Mouse (Mus musculus): Measurements from ENCODE around the gene Itih2. TPM values are rescaled to one million over a fixed set of nuclear protein-coding genes. Genes with fewer than 3 reads are reported as not detected.

The Itih2 gene
- polyA plus RNA-seq, 1 experiment from 2014 or later = 4.9 TPM

DNA sequence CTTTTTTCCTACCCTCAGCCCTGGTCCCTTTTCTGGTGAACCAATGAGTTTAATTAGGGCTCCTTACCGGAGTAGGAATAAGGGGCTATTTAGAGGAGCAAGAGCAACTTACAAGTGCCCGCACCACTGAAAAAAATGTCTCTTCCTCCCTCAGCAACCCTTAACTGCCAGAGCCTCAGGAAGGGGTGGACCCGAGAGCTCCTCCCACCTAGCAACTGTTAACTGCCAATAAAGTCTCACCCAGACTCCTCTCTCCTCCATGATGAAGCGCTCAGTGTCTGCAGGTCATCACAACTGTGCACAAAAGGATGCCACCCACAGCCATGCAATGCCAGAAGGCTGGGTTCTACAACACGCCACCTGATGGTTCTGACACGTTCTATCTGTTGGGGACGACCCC lies 59.4 kb downstream of the Itih2 start:
- 93% methylated on average over 7 of the region's 7 CpGs for WGBS
- no peak overlapping the region for H3K27ac ChIP-seq (ENCODE audit: low read depth, low read length)
- no peaks in the 10 kb centered on the region for H3K9me3 ChIP-seq (ENCODE audit: control insufficient read depth, low read length)
- H3K36me3 ChIP-seq (ENCODE audit: control insufficient read depth, insufficient read depth, low read length) = peaks cover 11% of the 10 kb centered on the region
- no peak overlapping the region for H3K9ac ChIP-seq (ENCODE audit: low read depth, low read length)
- no peaks in the 10 kb centered on the region for H3K27me3 ChIP-seq (replicated peaks; ENCODE audit: control insufficient read depth, insufficient read depth, low read length)
- peaks cover 2% of the 10 kb centered on the region; the same call in 1 of the 2 replicates for H3K4me1 ChIP-seq (ENCODE audit: control insufficient read depth, insufficient read depth, low read depth, low read length)
- no peak overlapping the region for H3K4me2 ChIP-seq (ENCODE audit: low read length)
- H3K4me3 ChIP-seq (ENCODE audit: low read length) = no peak overlapping the region
- ATAC-seq = no peak

DNA sequence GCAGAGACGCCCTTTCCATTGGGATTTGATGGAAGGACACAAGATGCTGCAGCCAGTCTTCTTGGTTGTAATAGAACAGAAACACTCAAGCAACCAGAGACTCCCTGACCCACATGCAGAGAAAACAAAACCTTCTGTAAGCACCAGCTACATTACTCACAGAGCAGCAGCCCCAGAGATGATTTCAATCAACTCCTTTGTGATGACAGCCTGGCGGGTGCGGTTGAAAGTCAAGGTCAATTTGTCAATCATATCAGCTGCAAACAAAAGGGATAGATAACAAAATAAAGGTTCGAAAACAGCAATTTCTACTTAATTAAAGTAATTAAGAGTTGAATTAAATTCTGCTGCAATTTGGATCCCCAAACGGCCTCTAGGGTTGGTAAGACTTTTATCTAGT lies 72.4 kb downstream of the Itih2 start:
- Histone ChIP-seq H3K9ac (ENCODE audit: low read depth, low read length) (no peak overlapping the region), H3K9me3 (ENCODE audit: control insufficient read depth, low read length) (no peaks in the 10 kb centered on the region), H3K27ac (ENCODE audit: low read depth, low read length) (no peak overlapping the region), H3K4me1 (ENCODE audit: control insufficient read depth, insufficient read depth, low read depth, low read length) (no peaks in the 10 kb centered on the region), H3K27me3 (replicated peaks; ENCODE audit: control insufficient read depth, insufficient read depth, low read length) (no peaks in the 10 kb centered on the region), H3K4me3 (ENCODE audit: low read length) (no peak overlapping the region), H3K36me3 (ENCODE audit: control insufficient read depth, insufficient read depth, low read length) (peaks cover 46% of the 10 kb centered on the region), H3K4me2 (ENCODE audit: low read length) (no peak overlapping the region)
- 85% methylated on average over 5 of the region's 5 CpGs for WGBS
- ATAC-seq = no peak

DNA sequence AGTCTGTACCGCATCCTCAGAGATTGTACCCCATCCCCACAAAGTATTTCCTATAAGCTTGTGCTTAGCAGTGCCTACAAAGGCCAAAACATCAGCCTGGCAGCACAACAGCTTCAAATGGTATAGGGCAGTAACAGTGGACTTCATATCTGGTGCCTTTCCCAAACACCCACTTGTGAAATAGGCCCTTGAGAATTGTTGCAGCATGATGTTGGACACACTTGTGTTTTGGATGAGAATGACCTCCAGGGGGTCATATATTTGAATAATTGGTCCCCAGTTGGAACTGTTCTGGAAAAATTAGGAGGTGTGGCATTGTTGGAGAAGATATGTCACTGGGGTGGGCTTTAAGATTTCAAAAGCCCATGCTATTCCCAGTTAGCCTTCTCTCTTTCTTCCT lies 79.2 kb downstream of the Itih2 start:
- Histone ChIP-seq H3K4me3 (ENCODE audit: low read length) (no peak overlapping the region), H3K9ac (ENCODE audit: low read depth, low read length) (no peak overlapping the region), H3K9me3 (ENCODE audit: control insufficient read depth, low read length) (no peaks in the 10 kb centered on the region), H3K36me3 (ENCODE audit: control insufficient read depth, insufficient read depth, low read length) (peaks cover 19% of the 10 kb centered on the region), H3K27me3 (replicated peaks; ENCODE audit: control insufficient read depth, insufficient read depth, low read length) (no peaks in the 10 kb centered on the region), H3K4me2 (ENCODE audit: low read length) (no peak overlapping the region), H3K27ac (ENCODE audit: low read depth, low read length) (no peak overlapping the region), H3K4me1 (ENCODE audit: control insufficient read depth, insufficient read depth, low read depth, low read length) (peaks cover 11% of the 10 kb centered on the region)
- no peak for ATAC-seq
- WGBS = 88% methylated on average over 1 of the region's 1 CpGs

DNA sequence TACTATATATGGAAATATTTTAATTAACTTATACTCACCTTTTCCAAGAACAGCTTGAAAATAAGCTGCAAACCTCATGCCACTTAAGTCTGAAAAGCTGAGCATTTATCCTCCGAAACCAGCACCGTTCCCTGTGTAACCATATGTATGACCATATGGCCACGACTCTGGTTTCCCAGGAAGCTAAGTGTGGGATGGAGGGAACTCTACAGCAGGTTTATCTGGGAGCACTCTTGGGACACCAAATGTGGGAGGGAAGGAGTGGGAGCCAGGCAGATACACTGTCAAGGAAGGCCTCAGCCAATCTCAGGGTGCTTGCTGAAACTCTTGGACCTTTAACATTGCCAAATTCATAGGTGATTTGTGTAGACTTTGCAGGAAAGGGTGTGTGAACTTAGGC lies 80.3 kb downstream of the Itih2 start:
- Histone ChIP-seq H3K4me3 (ENCODE audit: low read length) (no peak overlapping the region), H3K36me3 (ENCODE audit: control insufficient read depth, insufficient read depth, low read length) (peaks cover 13% of the 10 kb centered on the region), H3K4me2 (ENCODE audit: low read length) (no peak overlapping the region), H3K4me1 (ENCODE audit: control insufficient read depth, insufficient read depth, low read depth, low read length) (peaks cover 11% of the 10 kb centered on the region), H3K9ac (ENCODE audit: low read depth, low read length) (no peak overlapping the region), H3K27ac (ENCODE audit: low read depth, low read length) (no peak overlapping the region), H3K27me3 (replicated peaks; ENCODE audit: control insufficient read depth, insufficient read depth, low read length) (no peaks in the 10 kb centered on the region), H3K9me3 (ENCODE audit: control insufficient read depth, low read length) (no peaks in the 10 kb centered on the region)
- no peak for ATAC-seq
- 96% methylated on average over 3 of the region's 3 CpGs for WGBS

DNA sequence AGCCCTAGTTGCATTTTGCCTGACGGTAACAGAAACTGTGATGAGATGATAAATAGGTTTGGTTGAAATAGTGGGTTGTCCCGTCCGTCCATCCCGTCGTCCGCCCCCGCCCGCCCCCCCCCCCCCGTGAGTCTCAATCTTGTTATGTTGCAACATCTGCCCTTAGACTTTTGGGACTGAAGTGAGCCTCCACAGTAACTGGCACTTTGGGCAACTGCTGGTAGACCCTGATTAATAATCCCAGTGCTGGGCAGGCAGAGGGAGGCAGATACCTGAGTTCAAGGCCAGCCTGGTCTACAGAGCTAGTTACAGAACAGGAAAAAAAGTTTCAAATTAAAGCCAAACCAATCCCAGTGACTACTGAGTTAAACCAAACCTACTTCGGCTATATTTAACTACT lies 81.7 kb downstream of the Itih2 start:
- Histone ChIP-seq H3K4me2 (ENCODE audit: low read length) (peak overlapping the region; percentile 75), H3K4me3 (ENCODE audit: low read length) (peak overlapping the region; percentile 95), H3K9me3 (ENCODE audit: control insufficient read depth, low read length) (no peaks in the 10 kb centered on the region), H3K27ac (ENCODE audit: low read depth, low read length) (no peak overlapping the region), H3K9ac (ENCODE audit: low read depth, low read length) (peak overlapping the region; percentile 23; the same call in 1 of the 2 replicates), H3K27me3 (replicated peaks; ENCODE audit: control insufficient read depth, insufficient read depth, low read length) (no peaks in the 10 kb centered on the region), H3K4me1 (ENCODE audit: control insufficient read depth, insufficient read depth, low read depth, low read length) (peaks cover 11% of the 10 kb centered on the region), H3K36me3 (ENCODE audit: control insufficient read depth, insufficient read depth, low read length) (no peaks in the 10 kb centered on the region)
- no peak for ATAC-seq
- WGBS = 11% methylated on average over 10 of the region's 10 CpGs

DNA sequence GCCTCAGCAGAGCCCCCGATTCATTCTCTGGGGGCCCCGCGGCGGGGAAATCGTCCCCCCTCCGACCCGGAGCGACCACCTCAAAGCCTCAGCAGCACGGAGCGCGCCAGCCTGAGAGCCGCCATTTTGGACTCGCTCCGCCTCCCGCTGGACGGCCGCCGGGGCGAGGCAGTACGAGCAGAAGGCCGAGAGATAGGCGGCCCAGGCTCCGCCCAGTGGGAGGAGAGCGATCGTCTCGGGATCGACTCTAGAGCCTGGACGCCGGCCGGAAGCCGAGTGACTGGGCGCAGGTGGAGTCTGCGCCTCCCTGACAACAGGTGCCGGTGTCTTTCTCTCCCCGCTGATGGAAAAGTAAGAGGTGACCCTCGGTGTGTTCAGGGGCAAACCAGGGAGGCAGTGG lies 82.7 kb downstream of the Itih2 start, which contains the start of gene Taf3:
Taf3 (minus strand) TSS at position 136 of the 400 bp plus-strand sequence.
- Histone ChIP-seq H3K4me2 (ENCODE audit: low read length) (peak within 1 kb of the TSS; percentile 85), H3K9me3 (ENCODE audit: control insufficient read depth, low read length) (no peaks in the 10 kb centered on the region), H3K9ac (ENCODE audit: low read depth, low read length) (peak within 1 kb of the TSS; percentile 70), H3K27me3 (replicated peaks; ENCODE audit: control insufficient read depth, insufficient read depth, low read length) (no peaks in the 10 kb centered on the region), H3K4me1 (ENCODE audit: control insufficient read depth, insufficient read depth, low read depth, low read length) (peaks cover 11% of the 10 kb centered on the region), H3K36me3 (ENCODE audit: control insufficient read depth, insufficient read depth, low read length) (no peaks in the 10 kb centered on the region), H3K27ac (ENCODE audit: low read depth, low read length) (peak within 1 kb of the TSS; percentile 67), H3K4me3 (ENCODE audit: low read length) (peak within 1 kb of the TSS; percentile 95)
- WGBS = under 1% methylated on average over 36 of the region's 36 CpGs
- ATAC-seq = peak; percentile 95

DNA sequence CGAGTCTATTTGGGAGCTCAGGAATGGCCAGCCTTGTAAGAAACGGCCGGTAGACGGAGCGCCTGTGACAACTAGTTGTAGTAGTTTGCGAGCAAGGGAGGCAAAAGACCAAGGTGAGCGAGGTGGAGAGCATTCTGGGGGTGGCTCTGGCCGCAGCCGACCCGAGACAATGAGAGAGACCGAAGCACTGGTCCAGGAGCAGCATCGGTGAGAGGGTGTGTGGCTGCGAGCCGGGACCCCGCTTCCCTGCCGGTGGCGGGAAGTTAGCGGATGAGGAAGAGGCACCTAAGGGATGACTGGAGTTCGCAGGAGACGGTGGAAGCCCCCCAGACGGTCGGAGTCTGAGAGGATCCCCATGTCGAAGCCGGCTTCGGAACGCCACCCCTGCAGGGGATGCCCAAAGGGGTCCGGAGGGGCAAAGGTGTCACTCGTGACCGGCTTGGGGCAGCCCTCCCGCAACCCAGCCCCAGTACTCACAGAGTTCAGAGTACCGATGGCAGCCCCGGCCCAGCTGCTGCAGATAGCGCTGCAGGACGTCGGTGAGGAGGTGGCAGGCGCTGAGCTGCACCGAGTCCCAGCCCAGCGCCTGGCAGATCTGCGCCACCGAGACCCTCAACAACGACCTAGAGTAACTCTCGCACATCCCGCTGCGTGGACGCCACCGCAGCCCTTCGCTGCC lies 83.3 kb downstream of the Itih2 start:
- peak; percentile 84 for ATAC-seq
- Histone ChIP-seq H3K27me3 (replicated peaks; ENCODE audit: control insufficient read depth, insufficient read depth, low read length) (no peaks in the 10 kb centered on the region), H3K36me3 (ENCODE audit: control insufficient read depth, insufficient read depth, low read length) (no peaks in the 10 kb centered on the region), H3K27ac (ENCODE audit: low read depth, low read length) (peak overlapping the region; percentile 67), H3K4me1 (ENCODE audit: control insufficient read depth, insufficient read depth, low read depth, low read length) (peaks cover 11% of the 10 kb centered on the region), H3K4me3 (ENCODE audit: low read length) (peak overlapping the region; percentile 95), H3K4me2 (ENCODE audit: low read length) (peak overlapping the region; percentile 85), H3K9me3 (ENCODE audit: control insufficient read depth, low read length) (no peaks in the 10 kb centered on the region), H3K9ac (ENCODE audit: low read depth, low read length) (peak overlapping the region; percentile 70)
- WGBS = under 1% methylated on average over 43 of the region's 47 CpGs

Other genes starting within 250 kb of the Itih2 start
- gene 9230102O04Rik, start 241.9 kb downstream of the Itih2 start, polyA plus RNA-seq (2015; fragmentation: Nextera tagmentation; extraction: Ambion mirVana) = 0.35 and 1.1 TPM in 2 replicates
- gene Gata3, start 241.4 kb downstream of the Itih2 start, polyA plus RNA-seq (2015; fragmentation: Nextera tagmentation; extraction: Ambion mirVana) = 27.2 and 33.8 TPM in 2 replicates
- 11.4 and 12.4 TPM in 2 replicates for gene Taf3, start 82.8 kb downstream of the Itih2 start, polyA plus RNA-seq (2015; fragmentation: Nextera tagmentation; extraction: Ambion mirVana)
- gene Atp5c1, start 50.9 kb downstream of the Itih2 start, polyA plus RNA-seq (2015; fragmentation: Nextera tagmentation; extraction: Ambion mirVana) = 594 and 656 TPM in 2 replicates
- 24.1 and 26.1 TPM in 2 replicates for gene Kin, start 50.8 kb downstream of the Itih2 start, polyA plus RNA-seq (2015; fragmentation: Nextera tagmentation; extraction: Ambion mirVana)
- 9.8 and 10.9 TPM in 2 replicates for gene Itih5, start 22.2 kb upstream of the Itih2 start, polyA plus RNA-seq (2015; fragmentation: Nextera tagmentation; extraction: Ambion mirVana)
- 6.3 and 6.6 TPM in 2 replicates for gene Sfmbt2, start 239.1 kb upstream of the Itih2 start, polyA plus RNA-seq (2015; fragmentation: Nextera tagmentation; extraction: Ambion mirVana)

All from hindbrain, embryonic 16.5 days (tissue).